Mouse (Mus musculus) A20 (cell line): ENCODE measurements around the gene Phykpl.

Source experiments
- DNase-seq: peaks from one replicate; pipeline ENCODE4 v3.0.0-alpha.2; 2011; ENCODE audit warnings: low read depth, low spot score

The Phykpl gene

DNA sequence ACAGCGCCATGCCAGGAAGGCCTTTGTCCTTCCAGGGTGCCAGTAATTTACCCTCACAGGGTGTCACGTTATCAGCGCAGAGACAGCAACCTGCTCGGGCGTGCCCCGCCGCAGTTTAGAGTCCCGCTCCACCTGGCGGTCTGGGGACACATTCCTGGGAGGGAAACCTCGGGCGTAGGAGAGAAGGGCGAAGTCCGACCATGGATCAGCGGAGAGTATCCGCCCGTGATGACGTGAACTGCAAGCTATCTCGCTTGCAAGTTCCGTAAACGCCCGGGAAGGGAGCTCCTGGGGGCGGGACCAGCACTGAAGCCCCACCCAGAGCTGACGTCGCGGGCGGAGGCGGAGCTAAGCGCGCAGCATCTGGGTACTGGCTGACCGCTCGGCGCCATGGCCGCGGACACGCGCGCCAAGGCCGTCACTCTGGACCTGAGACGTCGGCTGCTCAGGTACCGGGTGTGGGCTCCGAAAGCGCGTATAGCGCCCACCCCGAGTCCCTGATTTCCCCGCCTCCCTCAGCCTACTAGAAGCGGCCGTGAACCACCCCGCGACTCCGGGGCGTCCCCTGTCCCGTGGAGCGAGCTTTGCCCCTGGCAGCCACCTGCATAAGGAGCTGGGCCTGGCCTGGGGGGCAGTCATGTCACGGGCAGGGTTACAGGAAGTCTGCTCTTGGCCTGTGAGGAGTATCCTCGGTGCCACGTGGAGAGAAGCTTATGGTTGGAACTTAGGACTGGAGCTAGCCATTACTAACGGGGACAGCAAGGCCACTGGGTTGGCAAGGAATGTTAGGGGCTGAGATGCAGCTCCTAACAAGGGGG lies at the start of gene Phykpl:
Gene Phykpl (plus strand): TSS at position 327 of the 818 bp plus-strand sequence.
- peak; percentile 97 for DNase-seq

DNA sequence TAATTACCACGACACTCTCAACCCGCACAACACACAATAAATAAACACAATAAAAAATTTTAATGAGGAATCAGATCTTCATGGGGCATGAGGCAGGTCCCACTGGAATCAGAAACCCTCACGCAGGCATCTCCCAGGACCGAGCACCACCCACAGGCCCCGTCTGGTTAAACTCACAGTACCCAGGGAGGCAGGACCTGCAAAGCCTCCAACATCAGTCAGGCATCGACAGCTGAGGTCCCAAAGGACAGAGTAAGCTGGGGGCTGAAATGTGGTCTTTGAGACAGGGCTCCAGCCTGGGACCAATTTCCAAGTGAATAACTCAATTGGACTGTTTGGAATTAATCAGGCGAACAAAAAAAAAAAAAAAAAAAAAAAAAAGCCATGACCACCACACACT lies 46.2 kb upstream of the Phykpl start:
- DNase-seq = no peak

- no peak for DNase-seq
Observed at GRCm38 (mm10) chr11:51538919-51539758, 45.4 kb upstream of the Phykpl start.

DNA sequence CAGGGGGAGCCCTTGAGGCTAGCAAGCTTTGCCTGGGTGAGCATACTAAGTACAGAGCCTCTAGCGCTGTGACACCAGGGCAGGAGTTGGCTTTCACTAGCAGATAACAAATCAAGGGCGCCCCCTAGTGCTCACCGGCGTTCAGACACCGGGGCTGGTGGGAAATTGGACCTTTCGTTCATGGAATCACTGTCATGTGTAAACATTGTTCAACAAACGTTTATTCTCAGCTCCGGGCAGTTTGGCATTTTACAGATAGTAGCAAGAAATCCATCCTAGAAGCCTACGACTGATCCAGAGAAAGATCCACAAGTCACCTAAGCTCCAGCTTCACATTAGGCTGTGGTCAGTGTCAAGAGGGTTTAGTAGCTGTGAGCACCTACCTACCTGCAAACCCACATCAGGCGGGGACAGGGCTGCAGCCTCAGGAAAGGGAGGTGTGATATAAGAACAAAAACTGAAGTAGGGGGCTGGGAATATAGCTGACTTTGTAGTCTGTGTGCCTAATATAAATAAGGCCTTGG lies 44.7 kb upstream of the Phykpl start:
- DNase-seq = peak; percentile 92

GRCm38 (mm10) chr11:51542424-51542823 lies 42.1 kb upstream of the Phykpl start:
- DNase-seq = no peak

DNA sequence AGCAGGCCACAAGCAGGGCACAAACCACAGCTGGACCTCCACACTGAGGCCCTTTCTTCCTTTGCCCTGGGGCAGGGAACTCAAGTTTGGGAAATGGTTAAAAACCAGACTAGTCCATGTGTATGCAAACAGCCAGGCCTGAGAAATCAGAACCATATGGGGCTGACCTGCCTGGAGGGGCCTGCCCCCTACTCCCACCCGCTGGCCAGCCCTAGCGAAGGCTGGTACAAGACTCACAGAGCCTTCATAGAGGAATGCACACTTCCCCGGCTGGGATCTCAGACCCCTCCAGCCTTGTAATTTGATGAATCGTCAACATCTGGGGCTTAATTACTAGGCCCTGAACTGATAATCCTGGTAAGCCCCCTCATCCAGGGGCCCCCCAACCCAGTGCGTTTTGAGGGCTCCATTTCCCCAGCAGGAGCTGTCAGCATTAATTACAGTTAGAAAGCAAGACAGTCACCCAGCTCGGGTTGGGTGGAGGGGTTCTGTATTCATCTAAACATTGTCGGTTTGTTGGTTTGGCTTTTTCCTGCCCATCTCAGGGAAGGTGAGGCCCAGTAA lies 41.0 kb upstream of the Phykpl start:
- no peak for DNase-seq

DNA sequence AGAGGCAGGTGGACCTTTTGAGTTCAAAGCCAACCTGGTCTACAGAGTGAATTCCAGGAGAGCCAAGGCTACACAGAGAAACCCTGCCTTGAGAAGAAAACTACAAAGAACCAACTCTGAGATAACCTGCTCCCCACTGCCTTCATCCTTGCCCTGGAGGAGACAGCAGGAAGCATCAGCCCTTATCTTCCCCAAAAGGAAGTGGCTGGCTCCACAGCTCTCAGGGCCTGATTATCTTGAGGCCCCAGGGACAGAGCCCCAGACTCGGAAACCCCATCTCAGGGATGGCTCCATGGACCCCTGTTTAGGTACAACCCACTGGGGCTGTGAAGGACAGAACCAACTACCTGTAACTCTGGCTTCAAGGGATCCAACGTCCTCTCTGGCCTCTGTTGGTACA lies 40.1 kb upstream of the Phykpl start:
- DNase-seq = no peak

DNA sequence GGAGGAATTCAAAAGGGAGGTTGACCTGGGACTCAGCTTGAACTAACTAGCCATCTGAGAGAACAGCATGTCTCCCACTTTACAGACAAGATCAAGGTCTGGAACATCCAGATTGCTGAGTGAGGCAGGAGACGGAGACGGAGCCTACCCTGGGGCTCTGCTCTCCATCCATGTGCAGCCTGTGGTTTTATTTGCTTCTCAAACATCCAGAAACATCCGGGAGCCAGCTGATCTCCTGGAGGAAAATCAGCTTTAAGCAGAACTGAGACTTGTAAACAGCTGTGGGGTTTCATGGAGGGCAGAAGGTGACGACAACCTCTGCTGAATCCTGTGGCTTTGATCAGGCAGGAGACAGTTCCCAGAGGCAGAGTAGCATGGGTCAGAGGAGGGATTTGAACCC lies 38.7 kb upstream of the Phykpl start:
- DNase-seq = no peak

- peak; percentile 52 for DNase-seq
Observed at GRCm38 (mm10) chr11:51551253-51551652, 33.3 kb upstream of the Phykpl start.

DNA sequence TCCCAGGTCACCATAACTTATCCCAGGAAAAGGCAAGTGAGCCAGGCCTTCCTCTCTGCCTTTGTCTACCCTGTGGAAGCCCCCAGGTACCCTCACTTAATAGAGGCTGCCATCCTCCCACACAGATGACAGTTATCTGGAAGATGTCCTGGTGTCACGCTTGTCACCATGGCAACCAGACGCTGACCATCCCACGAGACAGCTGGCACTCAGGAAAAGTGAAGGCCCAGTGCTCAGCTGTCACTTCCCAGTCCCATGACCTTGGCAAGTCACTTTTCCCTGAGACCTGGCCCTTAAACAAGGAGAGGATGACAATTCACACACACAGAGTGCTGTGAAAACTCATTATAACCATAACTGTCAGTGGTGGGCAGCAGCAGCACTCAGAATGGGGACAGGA lies 32.5 kb upstream of the Phykpl start:
- DNase-seq = no peak

- DNase-seq = no peak
Observed at GRCm38 (mm10) chr11:51554590-51554989, 30.0 kb upstream of the Phykpl start.

GRCm38 (mm10) chr11:51555066-51555465 lies 29.5 kb upstream of the Phykpl start:
- DNase-seq = peak; percentile 21

GRCm38 (mm10) chr11:51563276-51563675 lies 21.3 kb upstream of the Phykpl start:
- no peak for DNase-seq

DNA sequence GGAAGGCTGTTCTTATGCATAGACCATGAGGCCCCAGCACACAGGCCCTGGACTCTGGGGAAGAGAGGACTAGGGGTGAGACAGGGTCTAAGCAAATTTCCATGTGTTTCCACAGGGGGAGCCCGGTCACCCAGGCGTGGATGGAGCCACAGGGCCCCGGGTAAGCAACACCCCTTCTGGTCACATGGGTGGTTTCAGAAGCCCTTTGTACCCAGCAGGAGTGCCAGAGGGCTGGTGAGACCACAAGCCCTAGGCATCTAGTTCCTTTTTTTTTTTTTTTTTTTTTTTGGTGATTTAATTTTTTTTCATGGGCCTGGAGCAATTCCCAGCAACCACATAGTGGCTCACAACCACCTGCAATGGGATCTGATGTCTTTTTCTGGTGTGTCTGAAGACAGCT lies 19.5 kb upstream of the Phykpl start:
- DNase-seq = peak; percentile 60

DNA sequence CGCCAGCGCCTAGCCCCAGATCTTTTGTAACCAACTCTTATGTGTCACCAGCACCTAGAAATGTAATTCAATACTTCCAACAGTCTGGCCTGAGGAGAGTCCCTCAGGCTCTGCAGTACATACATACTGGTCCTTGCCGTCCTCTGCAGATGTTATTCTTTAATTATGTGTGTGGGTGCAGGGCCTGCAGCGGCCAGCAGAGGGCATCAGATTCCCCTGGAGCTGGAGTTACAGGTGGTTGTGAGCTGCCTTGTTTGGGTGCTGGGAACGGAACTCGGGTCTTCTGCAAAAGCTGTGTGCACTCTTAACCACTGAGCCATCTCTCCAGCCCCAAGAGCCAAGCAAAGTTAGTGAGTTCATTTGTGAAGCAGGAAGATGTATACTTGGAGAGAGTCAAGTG lies 18.6 kb upstream of the Phykpl start:
- DNase-seq = peak; percentile 44

DNA sequence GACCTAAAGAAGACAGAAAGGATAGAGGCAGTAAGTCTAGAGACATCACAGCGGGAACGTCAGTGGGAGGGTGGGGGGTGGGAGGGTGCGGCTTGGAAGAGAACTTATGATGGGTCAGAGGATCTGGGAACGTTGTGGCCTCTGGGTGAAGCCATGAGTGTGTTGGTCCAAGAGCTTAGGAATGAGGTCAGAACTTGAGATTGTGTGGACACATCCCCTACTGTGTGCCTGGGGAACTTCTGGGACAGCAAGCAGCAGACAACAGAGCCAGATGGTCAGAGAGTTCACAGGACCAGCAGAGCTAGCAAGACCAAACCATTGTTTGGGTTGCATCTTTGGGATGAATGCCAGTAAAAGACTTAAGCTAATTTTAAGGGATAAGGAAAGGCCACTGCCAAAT lies 15.8 kb upstream of the Phykpl start:
- DNase-seq = no peak

DNA sequence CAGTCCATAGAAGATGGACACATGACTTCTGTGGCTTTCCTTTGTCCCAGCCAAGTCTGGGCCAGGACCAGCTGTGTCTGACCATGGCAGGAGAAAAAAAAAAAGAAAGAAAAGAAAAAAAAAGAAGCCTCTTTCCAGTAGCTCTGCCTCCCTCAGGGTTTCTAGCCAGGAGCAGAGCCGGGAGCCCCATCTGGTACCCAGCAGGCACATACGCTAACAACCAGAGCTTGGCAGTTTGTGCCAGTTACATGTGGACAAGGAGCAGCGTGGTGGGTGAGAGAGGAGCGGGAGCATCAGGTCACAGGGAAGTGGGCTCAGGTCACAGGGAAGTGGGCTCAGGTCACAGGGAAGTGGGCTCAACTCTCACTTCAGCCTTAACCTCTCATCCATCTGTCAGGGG lies 8.1 kb upstream of the Phykpl start:
- DNase-seq = no peak

GRCm38 (mm10) chr11:51577587-51577986 lies 7.0 kb upstream of the Phykpl start:
- peak; percentile 81 for DNase-seq

DNA sequence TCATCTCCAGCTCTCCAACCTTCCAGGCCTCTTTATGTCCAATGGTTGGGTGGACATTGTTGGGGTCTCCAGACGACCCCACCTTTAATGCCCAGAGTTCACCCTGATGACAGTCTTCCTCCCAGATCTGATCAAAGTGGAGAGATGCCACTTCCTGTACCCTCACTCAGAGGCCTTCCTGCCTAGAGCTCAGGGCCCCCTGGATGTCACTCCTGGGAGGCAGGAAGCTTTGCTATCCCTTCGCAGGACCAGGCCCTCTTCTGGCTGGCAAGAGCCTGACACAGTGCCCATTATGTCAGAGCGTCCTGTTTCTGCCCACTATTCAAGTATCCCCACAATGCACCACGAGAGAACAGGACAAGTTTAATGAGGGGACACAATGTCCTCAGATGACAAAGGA lies 5.5 kb upstream of the Phykpl start:
- no peak for DNase-seq

DNA sequence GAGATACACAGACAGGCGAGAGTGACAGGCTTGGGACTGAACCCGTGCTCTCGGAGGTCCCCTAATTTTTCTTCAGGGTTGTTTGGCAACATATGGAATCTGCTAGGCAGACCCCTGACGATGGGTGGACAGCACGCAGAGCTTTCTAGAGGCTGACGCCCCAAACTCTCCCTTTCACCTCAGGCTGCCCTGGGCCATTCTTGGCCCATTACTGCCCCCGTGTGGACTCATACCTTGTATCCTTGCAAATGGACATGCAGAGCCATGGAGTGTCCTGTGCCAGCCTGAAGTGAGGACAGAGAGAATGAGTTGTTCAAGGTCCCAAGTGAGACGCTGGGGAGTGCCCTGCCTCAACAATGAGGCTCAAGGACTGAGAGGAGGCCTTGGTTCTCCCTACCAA lies 1.8 kb upstream of the Phykpl start:
- peak; percentile 83 for DNase-seq

GRCm38 (mm10) chr11:51584057-51584430 lies 513 bp upstream of the Phykpl start:
- DNase-seq = no peak

DNA sequence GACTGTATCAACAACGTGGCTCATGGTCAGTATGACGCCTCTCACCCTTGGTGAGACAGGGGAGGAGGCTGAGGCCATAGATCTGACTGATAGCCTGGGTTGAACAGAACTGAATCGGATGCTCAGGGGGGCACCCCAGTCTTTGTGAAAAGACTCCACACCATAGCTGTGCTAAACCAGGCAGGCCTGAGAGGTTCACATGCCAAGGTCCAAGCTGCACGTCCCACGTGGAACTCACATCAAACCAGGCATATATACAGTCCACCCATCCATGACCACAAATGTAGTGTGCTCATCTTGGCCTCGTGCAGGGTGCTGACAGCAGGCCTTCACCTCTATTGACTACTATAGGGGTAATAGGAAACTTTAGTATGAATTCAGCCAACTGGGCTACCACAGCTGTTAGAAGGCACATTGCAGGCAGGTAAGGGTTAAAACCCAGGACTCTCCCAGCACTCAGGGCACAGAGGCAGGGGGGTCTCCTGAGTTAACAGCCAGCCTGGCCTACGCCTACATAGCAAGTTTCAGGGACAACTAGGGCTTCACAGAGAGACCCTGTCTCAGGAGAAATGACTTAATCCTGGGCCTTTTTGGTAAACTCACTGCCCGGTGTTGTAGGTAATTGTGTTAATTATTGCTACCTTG lies 1.2 kb downstream of the Phykpl start:
- peak; percentile 51 for DNase-seq
